Mouse (Mus musculus): Measurements from ENCODE around the gene Ctnna2.

Ctnna2 gene

GRCm38 (mm10) chr6:77580926-77581325 is 398.6 kb downstream of the Ctnna2 start:
- DNase-seq = no peak

- DNase-seq = peak; percentile 31 to 40
Measured at GRCm38 (mm10) chr6:77578612-77579011, 400.9 kb downstream of the Ctnna2 start.

GRCm38 (mm10) chr6:77577585-77577984 is 401.9 kb downstream of the Ctnna2 start:
- DNase-seq = peak in 1 of 2 experiments; percentile 11

- peak; percentile 68 to 71 for DNase-seq
Measured at GRCm38 (mm10) chr6:77572614-77573013, 406.9 kb downstream of the Ctnna2 start.

GRCm38 (mm10) chr6:77569851-77570250 is 409.6 kb downstream of the Ctnna2 start:
- no peak for DNase-seq

GRCm38 (mm10) chr6:77556181-77556580 is 423.3 kb downstream of the Ctnna2 start:
- no peak for DNase-seq

- DNase-seq = no peak
Measured at GRCm38 (mm10) chr6:77537055-77537807, 442.3 kb downstream of the Ctnna2 start.

- DNase-seq = peak; percentile 47 to 74
Measured at GRCm38 (mm10) chr6:77527636-77528035, 451.9 kb downstream of the Ctnna2 start.

GRCm38 (mm10) chr6:77521836-77522235 is 457.7 kb downstream of the Ctnna2 start:
- DNase-seq = no peak

GRCm38 (mm10) chr6:77516515-77516914 is 463.0 kb downstream of the Ctnna2 start:
- no peak for DNase-seq

- peak in 1 of 2 experiments; percentile 16 for DNase-seq
Measured at GRCm38 (mm10) chr6:77511805-77512204, 467.7 kb downstream of the Ctnna2 start.

- peak; percentile 70 to 71 for DNase-seq
Measured at GRCm38 (mm10) chr6:77491721-77492120, 487.8 kb downstream of the Ctnna2 start.

- DNase-seq = no peak
Measured at GRCm38 (mm10) chr6:77486658-77487057, 492.8 kb downstream of the Ctnna2 start.

GRCm38 (mm10) chr6:77482081-77482480 is 497.4 kb downstream of the Ctnna2 start:
- DNase-seq = no peak

- DNase-seq = peak; percentile 97 to 98
Measured at GRCm38 (mm10) chr6:77475354-77475753, 504.1 kb downstream of the Ctnna2 start.

GRCm38 (mm10) chr6:77473256-77473655 is 506.2 kb downstream of the Ctnna2 start:
- DNase-seq = peak; percentile 37

GRCm38 (mm10) chr6:77468058-77468457 is 511.4 kb downstream of the Ctnna2 start:
- peak; percentile 57 to 64 for DNase-seq

GRCm38 (mm10) chr6:77462737-77463136 is 516.8 kb downstream of the Ctnna2 start:
- peak; percentile 48 to 60 for DNase-seq

- no peak for DNase-seq
Measured at GRCm38 (mm10) chr6:77457919-77458318, 521.6 kb downstream of the Ctnna2 start.

- DNase-seq = no peak
Measured at GRCm38 (mm10) chr6:77446861-77447260, 532.6 kb downstream of the Ctnna2 start.

GRCm38 (mm10) chr6:77443906-77444305 is 535.6 kb downstream of the Ctnna2 start:
- no peak for DNase-seq

- DNase-seq = no peak
Measured at GRCm38 (mm10) chr6:77441051-77441450, 538.4 kb downstream of the Ctnna2 start.

- peak in 1 of 2 experiments; percentile 4 for DNase-seq
Measured at GRCm38 (mm10) chr6:77430381-77430780, 549.1 kb downstream of the Ctnna2 start.

- DNase-seq = peak; percentile 54 to 69
Measured at GRCm38 (mm10) chr6:77425746-77426145, 553.8 kb downstream of the Ctnna2 start.

- DNase-seq = peak; percentile 57 to 60
Measured at GRCm38 (mm10) chr6:77424826-77425225, 554.7 kb downstream of the Ctnna2 start.
